Mouse (Mus musculus) heart, adult 11 months (tissue): Measurements from ENCODE around the gene Krt16.

ENCODE experiments used
- DNase-seq: peaks from one replicate; pipeline ENCODE4 v3.0.0; 2022

The Krt16 gene

GRCm38 (mm10) chr11:100248852-100249465, at the start of gene Krt16:
Gene Krt16 (minus strand): TSS chr11:100248902.
- peak; percentile 79 for DNase-seq

DNA sequence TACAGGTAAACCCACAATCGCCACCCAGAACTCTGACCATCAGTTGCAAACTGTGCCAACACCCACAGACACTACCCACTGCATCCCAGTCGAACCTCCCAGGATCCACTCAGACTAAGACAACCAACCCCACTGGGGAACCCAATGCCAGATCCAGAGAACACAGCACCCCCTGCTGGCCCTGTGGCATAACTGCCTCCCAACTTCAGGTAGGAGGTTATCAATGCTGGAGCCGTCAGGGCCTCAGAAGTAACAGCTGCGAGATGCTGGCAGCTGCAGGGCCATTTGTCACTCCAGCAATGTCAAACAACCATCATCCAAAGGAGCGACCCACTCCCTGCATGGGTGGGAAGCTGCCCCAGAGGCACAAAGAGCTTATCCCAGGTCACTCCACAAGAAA, 49.1 kb upstream of the Krt16 start:
- DNase-seq = no peak

DNA sequence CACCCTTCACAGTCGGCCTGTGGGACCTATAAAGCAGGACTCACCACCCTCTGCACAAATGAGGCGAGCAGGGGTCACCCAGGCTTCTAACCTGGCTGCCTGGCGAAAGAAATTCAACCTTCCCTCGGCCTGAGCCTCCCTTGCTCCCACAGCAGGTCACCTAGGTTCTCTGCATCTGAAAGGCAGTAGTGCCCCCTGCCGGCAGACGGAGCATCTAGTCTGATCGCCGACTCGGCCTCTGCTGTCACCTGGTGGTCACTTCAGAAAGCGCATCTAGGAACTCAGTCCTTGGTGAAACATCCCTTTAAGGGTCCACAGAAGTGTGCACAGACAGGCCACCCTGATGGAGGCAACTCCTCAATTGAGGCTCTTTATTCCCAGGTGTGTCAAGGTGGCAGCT, 46.6 kb upstream of the Krt16 start:
- peak; percentile 92 for DNase-seq

DNA sequence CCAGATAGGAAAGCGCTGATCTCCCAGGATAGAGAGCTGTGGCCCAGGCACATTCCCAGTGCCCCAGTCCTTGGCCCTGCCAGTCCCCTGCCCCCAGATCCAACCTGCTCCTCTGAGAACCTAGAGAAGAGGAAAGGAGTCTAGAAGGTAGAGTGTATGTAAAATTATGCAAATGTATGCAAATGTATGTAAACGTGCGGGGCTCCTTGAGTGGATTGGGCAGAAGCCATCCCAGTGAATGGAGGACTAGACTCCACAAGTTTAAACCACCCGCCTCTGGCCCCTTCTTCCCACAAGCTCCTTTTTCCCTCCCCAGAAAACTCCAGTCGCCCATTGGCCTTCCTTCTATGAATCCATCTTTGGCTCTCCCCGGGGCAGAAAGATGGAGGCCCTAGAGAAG, 44.2 kb upstream of the Krt16 start:
- no peak for DNase-seq

GRCm38 (mm10) chr11:100290235-100290634, 41.5 kb upstream of the Krt16 start:
- no peak for DNase-seq

DNA sequence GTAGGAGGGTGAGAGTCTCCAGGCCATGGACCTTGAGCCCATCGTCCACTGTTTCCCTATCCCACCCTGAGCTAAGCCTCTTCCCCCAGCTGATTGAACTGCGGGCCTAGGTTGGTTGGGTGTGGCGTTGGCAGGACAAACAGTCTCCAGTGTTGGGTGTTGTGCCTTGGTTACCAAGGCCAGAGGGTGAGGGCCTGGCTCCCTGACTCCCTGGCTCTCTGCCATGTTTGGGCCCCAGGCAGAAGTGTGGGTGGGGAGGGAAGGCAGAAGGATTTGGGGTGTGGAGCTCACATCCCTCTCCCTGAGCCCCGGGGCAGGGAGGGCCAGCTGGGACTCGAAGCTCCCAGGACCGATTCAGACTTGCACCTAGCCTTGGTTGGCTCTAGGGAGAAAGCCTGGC, 40.2 kb upstream of the Krt16 start:
- peak; percentile 95 for DNase-seq

GRCm38 (mm10) chr11:100287024-100287423, 38.3 kb upstream of the Krt16 start:
- peak; percentile 95 for DNase-seq

DNA sequence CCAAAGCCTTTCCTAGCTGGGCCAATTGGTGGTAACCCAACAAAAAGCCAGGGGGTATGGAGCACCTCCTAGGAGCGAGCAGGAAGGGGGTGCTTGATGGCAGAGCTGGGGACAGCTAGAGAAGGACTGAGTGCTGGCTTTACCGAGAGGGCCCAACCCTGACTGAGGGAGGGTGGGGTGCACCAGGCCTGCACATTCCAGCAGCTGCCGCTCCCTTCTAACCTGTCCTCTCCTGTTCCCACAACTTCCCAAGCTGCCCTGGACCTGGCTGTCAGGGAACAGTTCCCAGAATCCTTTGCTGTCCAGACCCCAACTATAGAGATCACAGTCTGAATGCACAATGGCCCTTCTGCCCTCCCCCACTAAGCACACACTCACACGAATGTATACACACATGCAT, 36.3 kb upstream of the Krt16 start:
- no peak for DNase-seq

DNA sequence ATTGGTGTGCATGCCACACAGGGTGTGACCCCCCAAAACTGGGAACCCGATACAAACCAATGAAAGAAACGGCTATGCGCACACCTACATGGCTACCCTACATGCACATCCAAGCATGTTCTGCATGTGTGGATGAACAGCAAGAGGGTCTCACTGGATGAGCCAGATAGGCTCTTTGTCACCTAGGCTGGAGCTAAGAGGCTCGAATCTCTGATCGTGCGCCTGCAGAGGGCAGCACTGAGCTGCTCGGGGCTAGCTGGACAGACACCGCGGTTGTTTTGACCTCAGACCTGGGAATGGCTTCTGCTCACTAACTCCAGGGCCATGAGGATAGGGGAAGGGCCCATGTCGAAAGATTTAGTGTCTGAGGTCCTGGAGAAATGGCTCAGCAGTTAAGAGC, 33.8 kb upstream of the Krt16 start:
- DNase-seq = peak; percentile 93

DNA sequence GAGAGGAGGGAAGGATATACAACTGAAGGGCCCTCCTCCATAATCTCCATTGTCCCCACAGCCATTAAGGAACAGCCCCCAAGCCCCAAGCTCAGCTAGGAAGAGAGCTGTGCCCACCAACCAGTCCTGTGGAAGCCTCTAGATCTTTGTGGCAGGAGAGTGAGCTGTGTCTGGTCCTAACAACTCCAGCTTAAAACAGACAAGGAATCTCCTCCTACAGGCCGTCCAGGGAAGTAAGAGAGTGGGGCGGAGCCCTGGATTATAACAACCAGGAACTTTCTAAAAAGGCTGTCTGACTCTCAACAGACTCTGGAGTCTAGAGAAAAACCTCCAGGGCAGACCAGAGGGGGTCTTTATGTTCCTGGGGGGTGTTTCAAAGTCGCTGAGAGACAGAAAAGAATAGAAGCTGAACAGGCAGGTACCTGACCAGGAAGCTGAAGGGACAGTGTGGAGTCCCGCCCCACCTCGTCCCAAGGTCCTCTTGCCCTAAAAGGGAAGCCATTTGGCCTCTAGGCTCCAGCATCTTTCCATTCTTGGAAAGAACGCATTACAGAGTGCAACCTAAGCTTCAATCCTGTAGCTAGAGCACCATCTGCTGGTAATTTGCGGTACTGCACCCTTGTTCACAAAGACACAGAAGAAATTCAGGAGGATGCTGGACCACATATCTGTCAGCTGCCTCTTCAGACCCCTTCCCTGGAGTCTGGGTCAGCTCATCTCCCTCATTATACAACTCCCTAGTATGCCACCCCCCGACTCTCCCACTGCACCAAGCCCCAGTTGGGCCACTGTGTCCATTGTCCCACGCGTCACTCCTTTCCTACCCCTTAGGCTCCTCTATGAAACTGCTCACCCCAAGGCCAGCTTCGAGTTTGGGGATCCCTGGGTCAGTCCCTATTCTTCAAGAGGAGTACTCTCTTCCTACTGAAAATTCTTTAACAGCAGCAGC, 33.2 kb upstream of the Krt16 start:
- DNase-seq = no peak

- DNase-seq = no peak
Measured at GRCm38 (mm10) chr11:100278759-100279158, 30.1 kb upstream of the Krt16 start.

DNA sequence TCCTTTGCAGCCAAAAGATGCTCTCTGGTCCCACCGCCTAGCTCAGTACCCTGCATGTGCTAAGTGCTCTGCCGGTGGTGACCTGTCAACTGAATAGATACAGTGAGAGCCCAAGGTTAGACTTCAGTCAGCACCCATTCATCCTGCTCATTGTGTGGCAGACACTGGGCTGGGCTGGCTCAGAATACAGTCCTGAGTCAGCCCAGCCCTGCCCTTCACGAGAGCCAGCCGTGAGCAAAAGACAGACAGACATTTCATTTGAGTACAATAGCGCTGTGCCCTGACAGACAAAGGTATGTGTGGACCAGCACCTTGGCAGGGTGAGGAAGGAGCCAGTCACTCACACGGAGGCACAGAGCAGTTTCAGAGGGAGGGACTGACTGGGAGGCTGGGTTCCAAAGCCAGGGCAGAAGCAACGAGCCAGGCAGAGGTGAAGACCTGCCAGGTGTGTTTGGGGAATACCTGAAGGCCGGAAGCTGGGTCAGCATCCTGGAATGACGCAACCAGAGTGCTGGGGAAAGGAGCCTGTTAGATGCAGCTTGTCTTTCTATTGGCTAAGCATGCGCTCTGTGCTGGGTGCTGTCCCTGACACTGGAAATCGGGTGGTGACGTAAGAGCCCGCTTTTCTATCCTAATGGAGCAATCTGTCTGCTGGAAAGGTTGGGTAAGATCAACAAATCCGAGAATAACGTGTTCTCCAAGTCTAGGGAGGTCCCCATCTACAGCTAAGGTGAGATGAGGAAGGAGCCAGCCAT, 29.2 kb upstream of the Krt16 start:
- DNase-seq = no peak

DNA sequence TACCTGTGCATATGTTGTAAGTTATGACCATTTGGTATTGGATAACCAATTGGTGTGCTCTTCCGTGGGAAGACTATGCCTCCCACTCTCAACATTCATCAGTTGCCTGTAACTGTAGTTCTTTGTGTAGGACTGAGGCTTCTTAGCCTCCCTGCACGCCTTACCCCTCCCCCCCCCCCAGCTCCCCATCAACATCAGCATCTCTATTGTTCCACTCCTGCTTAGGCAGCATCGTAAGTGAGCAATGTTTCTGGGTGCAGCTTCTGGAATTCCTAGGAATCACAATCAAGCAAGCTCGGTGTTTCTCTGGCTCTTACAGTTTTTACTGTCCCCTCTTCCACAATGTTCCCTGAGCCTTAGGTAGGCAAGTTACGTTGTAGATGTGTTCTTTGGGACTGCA, 26.8 kb upstream of the Krt16 start:
- no peak for DNase-seq

- peak; percentile 84 for DNase-seq
Measured at GRCm38 (mm10) chr11:100274719-100275118, 26.0 kb upstream of the Krt16 start.

GRCm38 (mm10) chr11:100271878-100272277, 23.2 kb upstream of the Krt16 start:
- no peak for DNase-seq

GRCm38 (mm10) chr11:100269821-100270332, 21.2 kb upstream of the Krt16 start, which contains the start of gene Krt42:
Gene Krt42 (minus strand): TSS chr11:100269871.
- no peak for DNase-seq

DNA sequence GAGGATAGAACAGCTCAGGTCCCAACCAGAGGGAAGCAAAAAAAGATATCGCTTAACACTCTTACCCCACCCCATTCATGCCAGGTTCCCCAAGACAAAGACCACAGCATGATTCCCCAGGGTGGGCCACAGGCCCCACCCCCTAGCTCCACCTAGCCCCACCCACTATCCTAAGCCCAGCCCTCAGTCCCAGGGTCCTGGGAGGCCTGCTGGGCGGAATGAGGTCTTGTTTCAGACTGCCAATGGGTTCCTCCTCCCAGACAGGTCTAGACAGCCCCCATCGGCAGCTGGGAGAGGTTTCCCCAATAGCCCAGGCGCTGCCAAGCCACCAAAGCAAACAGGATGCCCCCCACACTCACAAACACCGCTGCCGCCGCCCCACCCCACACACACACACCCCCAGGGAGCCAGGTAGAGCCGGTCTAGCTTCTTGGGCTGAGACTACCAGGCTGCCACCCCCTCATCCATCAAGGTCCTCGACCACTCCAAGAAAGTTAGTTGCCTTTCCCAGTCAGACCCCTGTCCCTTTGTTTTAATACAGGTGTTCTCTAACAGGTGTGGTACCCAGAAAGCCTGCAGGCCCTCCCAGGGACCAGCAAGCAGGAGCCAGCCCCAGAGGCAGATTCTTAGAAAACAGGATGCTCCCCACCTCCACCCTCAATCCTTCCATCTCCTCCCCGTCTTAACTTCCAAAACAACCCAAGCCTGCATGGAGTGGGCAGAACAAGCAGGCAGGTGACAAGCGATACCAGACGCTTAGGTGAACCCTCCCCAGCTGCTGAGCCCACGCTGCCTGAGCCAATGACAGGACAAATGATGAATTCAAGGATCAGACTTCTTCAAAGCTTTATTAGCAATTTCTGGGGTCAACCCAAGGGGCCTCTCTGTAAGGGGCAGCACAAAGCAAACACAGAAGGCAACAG, 13.6 kb upstream of the Krt16 start:
- DNase-seq = peak; percentile 82

GRCm38 (mm10) chr11:100261235-100261605, 12.5 kb upstream of the Krt16 start:
- peak; percentile 53 for DNase-seq

DNA sequence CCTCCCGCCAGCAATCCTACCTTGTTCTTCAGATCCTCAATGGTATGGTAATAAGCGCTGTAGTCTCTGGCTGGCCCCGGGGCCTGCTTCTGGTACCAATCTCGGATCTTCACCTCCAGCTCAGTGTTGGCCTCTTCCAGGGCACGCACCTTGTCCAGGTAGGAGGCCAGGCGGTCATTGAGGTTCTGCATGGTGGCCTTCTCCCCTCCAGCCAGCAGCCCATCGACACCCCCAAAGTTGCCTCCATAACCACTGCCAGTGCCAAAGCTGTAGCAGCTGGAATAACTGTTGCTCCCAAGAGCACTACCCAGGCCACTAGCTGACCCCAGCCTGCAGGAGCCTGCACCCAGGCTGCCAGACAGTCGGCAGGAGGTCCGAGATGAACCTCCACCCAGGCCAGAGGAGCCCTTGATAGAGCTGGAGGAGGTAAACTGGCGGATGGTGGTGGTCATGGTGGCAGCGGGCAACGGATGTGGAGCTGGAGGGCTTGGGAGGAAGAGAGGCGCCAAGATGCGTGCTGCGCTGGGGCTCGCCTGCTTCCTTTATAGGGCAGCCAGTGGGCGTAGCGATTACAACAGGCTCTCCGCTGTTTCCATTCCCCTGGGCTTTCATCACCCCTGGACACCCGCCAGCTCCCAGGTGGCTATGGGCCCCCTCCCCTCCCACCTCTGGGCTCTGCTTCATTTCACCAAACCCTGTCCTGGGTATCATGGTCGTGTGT, 12.0 kb upstream of the Krt16 start, which contains the start of gene Krt17:
Gene Krt17 (minus strand): TSS at position 516 of the 721 bp plus-strand sequence.
- peak; percentile 81 for DNase-seq

GRCm38 (mm10) chr11:100259079-100259478, 10.4 kb upstream of the Krt16 start:
- peak; percentile 79 for DNase-seq

- no peak for DNase-seq
Measured at GRCm38 (mm10) chr11:100257967-100258366, 9.3 kb upstream of the Krt16 start.
